Mouse (Mus musculus): ENCODE results near the gene Yap1. TPM values are rescaled to one million over a fixed set of nuclear protein-coding genes. Genes with fewer than 3 reads are reported as not detected.

Gene Yap1
- polyA plus RNA-seq, 1 experiment from 2014 or later = 8.7 TPM

DNA sequence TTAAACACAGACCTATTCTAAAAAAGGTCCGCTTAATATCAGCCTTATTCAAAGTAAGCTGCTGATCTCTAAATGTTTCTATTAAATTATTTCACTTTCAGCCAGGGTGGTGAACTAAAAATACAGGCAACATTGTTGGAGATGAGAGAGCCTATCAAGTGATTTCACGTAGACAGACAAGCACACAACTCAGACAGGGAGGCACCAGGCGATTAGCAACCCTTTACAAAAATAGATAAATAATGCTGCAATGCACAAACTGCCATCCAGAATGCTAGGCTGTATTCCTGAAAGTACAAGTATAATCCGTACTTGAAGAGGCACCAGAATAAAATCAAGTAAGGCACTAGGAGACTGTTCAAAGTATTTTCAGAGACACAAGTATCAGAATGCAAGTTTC is 20.1 kb downstream of the Yap1 start:
- no peaks in the 10 kb centered on the region for H3K4me1 ChIP-seq (ENCODE audit: control insufficient read depth, insufficient read depth, low read length)
- no peaks in the 10 kb centered on the region for H3K9me3 ChIP-seq (replicated peaks; ENCODE audit: control insufficient read depth, low read length)
- no peaks in the 10 kb centered on the region for H3K27me3 ChIP-seq (replicated peaks; ENCODE audit: control insufficient read depth, insufficient read depth, low read length)
- WGBS = 62% methylated on average over 4 of the region's 4 CpGs
- no peak for ATAC-seq
- no peak overlapping the region for H3K4me3 ChIP-seq (ENCODE audit: low read depth, low read length)
- no peaks in the 10 kb centered on the region for H3K36me3 ChIP-seq (ENCODE audit: control insufficient read depth, insufficient read depth, low read length)
- no peak overlapping the region for H3K4me2 ChIP-seq (ENCODE audit: low read length)
- H3K27ac ChIP-seq (ENCODE audit: low read depth, low read length) = no peak overlapping the region
- no peak overlapping the region for H3K9ac ChIP-seq (ENCODE audit: low read length)
- no peak for DNase-seq (ENCODE audit: low spot score)

GRCm38 (mm10) chr9:7983665-7984064 is 20.7 kb downstream of the Yap1 start:
- DNase-seq (ENCODE audit: low spot score) (no peak), ATAC-seq (no peak)
- H3K9ac ChIP-seq (ENCODE audit: low read length) = no peak overlapping the region
- no peaks in the 10 kb centered on the region for H3K9me3 ChIP-seq (replicated peaks; ENCODE audit: control insufficient read depth, low read length)
- no peak overlapping the region for H3K4me3 ChIP-seq (ENCODE audit: low read depth, low read length)
- no peaks in the 10 kb centered on the region for H3K27me3 ChIP-seq (replicated peaks; ENCODE audit: control insufficient read depth, insufficient read depth, low read length)
- H3K36me3 ChIP-seq (ENCODE audit: control insufficient read depth, insufficient read depth, low read length) = no peaks in the 10 kb centered on the region
- H3K4me2 ChIP-seq (ENCODE audit: low read length) = no peak overlapping the region
- WGBS = 8% methylated on average over 2 of the region's 2 CpGs
- no peak overlapping the region for H3K27ac ChIP-seq (ENCODE audit: low read depth, low read length)
- H3K4me1 ChIP-seq (ENCODE audit: control insufficient read depth, insufficient read depth, low read length) = no peaks in the 10 kb centered on the region

GRCm38 (mm10) chr9:7980162-7980561 is 24.2 kb downstream of the Yap1 start:
- no peak overlapping the region for H3K27ac ChIP-seq (ENCODE audit: low read depth, low read length)
- 88% methylated on average over 2 of the region's 2 CpGs for WGBS
- H3K4me3 ChIP-seq (ENCODE audit: low read depth, low read length) = no peak overlapping the region
- no peak overlapping the region for H3K9ac ChIP-seq (ENCODE audit: low read length)
- H3K4me1 ChIP-seq (ENCODE audit: control insufficient read depth, insufficient read depth, low read length) = no peaks in the 10 kb centered on the region
- H3K9me3 ChIP-seq (replicated peaks; ENCODE audit: control insufficient read depth, low read length) = no peaks in the 10 kb centered on the region
- H3K4me2 ChIP-seq (ENCODE audit: low read length) = no peak overlapping the region
- no peak for DNase-seq (ENCODE audit: low spot score)
- ATAC-seq = no peak
- no peaks in the 10 kb centered on the region for H3K36me3 ChIP-seq (ENCODE audit: control insufficient read depth, insufficient read depth, low read length)
- H3K27me3 ChIP-seq (replicated peaks; ENCODE audit: control insufficient read depth, insufficient read depth, low read length) = no peaks in the 10 kb centered on the region

DNA sequence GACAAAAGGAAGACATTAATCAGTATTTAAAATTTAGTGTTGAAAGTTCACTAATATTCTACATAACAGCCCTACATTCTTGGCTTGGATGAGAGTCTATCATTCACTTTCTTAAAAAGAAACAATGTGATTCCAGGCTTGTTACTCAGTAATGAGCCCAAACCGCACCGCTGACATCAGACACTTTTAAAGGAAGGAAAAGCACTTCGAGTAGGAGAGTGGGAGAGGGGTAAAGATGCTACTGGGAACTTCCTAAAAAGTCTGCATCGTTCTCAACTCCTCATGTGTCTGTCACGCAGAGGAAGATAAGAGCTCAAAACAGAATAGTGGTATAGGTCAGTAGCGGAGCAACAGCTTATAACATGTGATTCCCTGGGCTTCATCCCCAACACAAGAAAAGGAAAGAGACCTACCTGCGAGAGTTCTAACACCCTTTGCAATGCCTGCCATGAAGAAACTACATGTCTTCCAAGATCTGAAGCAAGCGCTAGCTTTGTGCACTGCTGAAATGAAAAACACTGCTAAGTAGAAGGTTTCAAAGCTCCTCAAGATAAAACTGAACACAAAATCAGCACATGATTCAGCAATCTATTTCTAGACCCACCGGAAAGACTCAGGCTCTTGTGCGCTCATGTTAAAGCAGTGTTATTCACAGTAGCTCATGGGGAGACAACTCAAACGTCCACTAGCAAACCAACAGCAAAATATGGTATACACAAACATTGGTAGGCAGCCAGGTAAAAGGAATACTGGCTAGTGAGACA is 25.1 kb downstream of the Yap1 start:
- ATAC-seq (no peak), DNase-seq (ENCODE audit: low spot score) (no peak)
- no peak overlapping the region for H3K9ac ChIP-seq (ENCODE audit: low read length)
- H3K36me3 ChIP-seq (ENCODE audit: control insufficient read depth, insufficient read depth, low read length) = no peaks in the 10 kb centered on the region
- H3K27ac ChIP-seq (ENCODE audit: low read depth, low read length) = no peak overlapping the region
- H3K9me3 ChIP-seq (replicated peaks; ENCODE audit: control insufficient read depth, low read length) = no peaks in the 10 kb centered on the region
- no peak overlapping the region for H3K4me3 ChIP-seq (ENCODE audit: low read depth, low read length)
- H3K27me3 ChIP-seq (replicated peaks; ENCODE audit: control insufficient read depth, insufficient read depth, low read length) = no peaks in the 10 kb centered on the region
- no peak overlapping the region for H3K4me2 ChIP-seq (ENCODE audit: low read length)
- H3K4me1 ChIP-seq (ENCODE audit: control insufficient read depth, insufficient read depth, low read length) = no peaks in the 10 kb centered on the region
- WGBS = 89% methylated on average over 11 of the region's 11 CpGs

DNA sequence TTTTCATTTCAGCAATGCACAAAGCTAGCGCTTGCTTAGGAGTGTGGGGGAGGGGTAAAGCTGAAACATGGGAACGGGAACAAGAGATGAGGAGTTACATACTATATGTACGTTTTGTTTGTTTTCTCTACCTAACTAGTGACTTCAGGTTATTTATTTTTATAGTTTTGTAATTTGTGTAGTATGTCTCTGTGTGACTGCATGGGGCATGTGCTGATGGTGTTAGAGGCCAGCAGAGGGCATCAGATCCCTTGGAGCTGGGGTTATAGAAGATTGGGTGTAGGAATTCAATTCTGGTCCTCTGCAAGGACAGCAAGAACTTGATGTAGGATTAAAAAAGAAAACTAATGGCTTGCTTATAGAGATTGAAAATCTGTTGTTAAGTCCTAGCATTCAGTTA is 25.9 kb downstream of the Yap1 start:
- DNase-seq (ENCODE audit: low spot score) (no peak), ATAC-seq (no peak)
- H3K4me1 ChIP-seq (ENCODE audit: control insufficient read depth, insufficient read depth, low read length) = no peaks in the 10 kb centered on the region
- no peak overlapping the region for H3K27ac ChIP-seq (ENCODE audit: low read depth, low read length)
- H3K9me3 ChIP-seq (replicated peaks; ENCODE audit: control insufficient read depth, low read length) = no peaks in the 10 kb centered on the region
- no peaks in the 10 kb centered on the region for H3K27me3 ChIP-seq (replicated peaks; ENCODE audit: control insufficient read depth, insufficient read depth, low read length)
- no peaks in the 10 kb centered on the region for H3K36me3 ChIP-seq (ENCODE audit: control insufficient read depth, insufficient read depth, low read length)
- no peak overlapping the region for H3K4me3 ChIP-seq (ENCODE audit: low read depth, low read length)
- WGBS = 90% methylated on average over 3 of the region's 3 CpGs
- H3K9ac ChIP-seq (ENCODE audit: low read length) = no peak overlapping the region
- no peak overlapping the region for H3K4me2 ChIP-seq (ENCODE audit: low read length)

DNA sequence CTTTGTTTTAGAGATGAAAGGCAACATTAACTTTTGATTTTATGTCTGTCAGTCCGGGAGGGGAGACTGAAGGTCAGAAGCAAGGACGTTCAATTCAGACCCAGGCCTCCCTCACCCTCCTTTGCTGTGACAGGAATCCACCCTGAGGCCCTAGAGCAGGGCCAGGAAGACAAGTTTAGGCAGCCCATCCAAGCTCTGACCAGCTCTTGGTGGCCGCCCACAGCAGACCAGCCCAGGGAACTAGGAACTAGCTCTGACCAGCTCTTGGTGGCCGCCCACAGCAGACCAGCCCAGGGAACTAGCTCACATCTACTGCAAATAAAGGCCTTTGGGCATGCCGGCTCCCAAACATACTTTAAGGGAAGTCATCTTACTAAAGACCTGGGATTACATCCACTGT is 26.8 kb downstream of the Yap1 start:
- Histone ChIP-seq H3K27ac (ENCODE audit: low read depth, low read length) (no peak overlapping the region), H3K9ac (ENCODE audit: low read length) (no peak overlapping the region), H3K9me3 (replicated peaks; ENCODE audit: control insufficient read depth, low read length) (no peaks in the 10 kb centered on the region), H3K36me3 (ENCODE audit: control insufficient read depth, insufficient read depth, low read length) (0 out of 2 replicates have a peak, but pooled peaks cover 2% of the 10 kb centered on the region), H3K4me2 (ENCODE audit: low read length) (no peak overlapping the region), H3K4me3 (ENCODE audit: low read depth, low read length) (no peak overlapping the region), H3K4me1 (ENCODE audit: control insufficient read depth, insufficient read depth, low read length) (no peaks in the 10 kb centered on the region), H3K27me3 (replicated peaks; ENCODE audit: control insufficient read depth, insufficient read depth, low read length) (no peaks in the 10 kb centered on the region)
- 96% methylated on average over 5 of the region's 5 CpGs for whole genome bisulfite sequencing
- no peak for ATAC-seq
- no peak for DNase-seq (ENCODE audit: low spot score)

DNA sequence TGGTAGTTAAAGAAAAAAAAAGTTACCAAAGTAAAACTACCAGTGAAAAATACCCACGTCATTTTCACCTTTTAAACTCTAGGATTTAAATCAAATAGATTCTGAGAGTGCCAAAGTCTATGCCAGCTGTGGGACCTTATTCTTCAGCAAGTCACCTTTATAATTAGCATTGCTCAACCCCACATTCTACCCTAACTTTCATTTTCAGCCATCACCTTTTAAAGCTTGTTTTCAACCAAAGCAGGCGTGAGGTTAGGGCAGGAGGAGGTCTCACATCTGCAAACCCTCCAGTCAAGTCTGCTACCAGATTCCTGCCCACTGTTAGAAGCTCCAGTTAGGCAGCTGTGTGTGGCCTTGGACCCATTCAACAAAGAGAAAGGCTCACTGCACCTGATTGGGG is 32.4 kb downstream of the Yap1 start:
- H3K9ac ChIP-seq (ENCODE audit: low read length) = no peak overlapping the region
- no peak for ATAC-seq
- WGBS = 77% methylated on average over 2 of the region's 2 CpGs
- no peak overlapping the region for H3K4me2 ChIP-seq (ENCODE audit: low read length)
- no peak for DNase-seq (ENCODE audit: low spot score)
- H3K36me3 ChIP-seq (ENCODE audit: control insufficient read depth, insufficient read depth, low read length) = 0 out of 2 replicates have a peak, but pooled peaks cover 2% of the 10 kb centered on the region
- no peaks in the 10 kb centered on the region for H3K27me3 ChIP-seq (replicated peaks; ENCODE audit: control insufficient read depth, insufficient read depth, low read length)
- H3K27ac ChIP-seq (ENCODE audit: low read depth, low read length) = no peak overlapping the region
- H3K4me3 ChIP-seq (ENCODE audit: low read depth, low read length) = no peak overlapping the region
- H3K4me1 ChIP-seq (ENCODE audit: control insufficient read depth, insufficient read depth, low read length) = no peaks in the 10 kb centered on the region
- H3K9me3 ChIP-seq (replicated peaks; ENCODE audit: control insufficient read depth, low read length) = no peaks in the 10 kb centered on the region

DNA sequence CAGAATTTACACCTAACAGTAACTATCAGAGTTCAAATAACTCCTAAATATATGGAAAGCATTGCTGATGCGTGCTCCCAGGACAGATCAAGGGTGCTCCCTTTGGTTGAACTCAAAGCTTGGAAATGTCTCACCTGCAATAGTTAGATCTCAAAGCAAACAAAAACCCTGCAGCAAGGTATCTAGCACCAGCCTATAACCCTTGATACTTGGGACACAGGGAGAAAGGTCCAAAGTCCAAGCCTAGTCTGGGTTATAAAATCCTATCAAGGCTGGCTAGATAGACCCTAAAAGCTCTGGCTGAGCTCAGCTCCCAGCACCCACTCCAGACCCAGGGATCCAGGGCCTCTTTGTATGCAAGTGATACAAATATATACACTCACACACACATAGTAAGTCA is 36.4 kb downstream of the Yap1 start:
- Histone ChIP-seq H3K9ac (ENCODE audit: low read length) (no peak overlapping the region), H3K4me1 (ENCODE audit: control insufficient read depth, insufficient read depth, low read length) (no peaks in the 10 kb centered on the region), H3K4me3 (ENCODE audit: low read depth, low read length) (no peak overlapping the region), H3K36me3 (ENCODE audit: control insufficient read depth, insufficient read depth, low read length) (0 out of 2 replicates have a peak, but pooled peaks cover 3% of the 10 kb centered on the region), H3K9me3 (replicated peaks; ENCODE audit: control insufficient read depth, low read length) (no peaks in the 10 kb centered on the region), H3K27me3 (replicated peaks; ENCODE audit: control insufficient read depth, insufficient read depth, low read length) (no peaks in the 10 kb centered on the region), H3K27ac (ENCODE audit: low read depth, low read length) (no peak overlapping the region), H3K4me2 (ENCODE audit: low read length) (no peak overlapping the region)
- DNase-seq (ENCODE audit: low spot score) (no peak), ATAC-seq (no peak)
- WGBS = 93% methylated on average over 1 of the region's 1 CpGs

DNA sequence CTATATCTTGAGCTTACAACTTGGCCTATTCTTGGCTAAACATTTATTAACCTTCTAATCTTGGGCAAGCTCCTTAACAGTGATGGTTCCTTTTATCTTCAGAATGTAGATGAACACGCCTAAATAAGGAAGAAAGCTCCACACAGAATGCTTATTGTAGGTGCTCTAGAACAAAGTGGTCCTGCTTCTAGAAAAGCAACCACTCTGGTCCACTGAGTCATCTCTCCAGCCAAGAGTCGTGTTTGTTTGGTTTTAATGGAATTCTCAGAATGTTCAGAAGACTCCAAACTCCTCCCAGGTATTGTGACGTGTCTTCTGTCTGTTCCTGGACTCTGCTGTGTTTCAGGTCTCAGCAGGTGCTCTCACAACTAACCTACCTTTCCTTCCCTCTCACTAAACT is 38.8 kb downstream of the Yap1 start:
- Histone ChIP-seq H3K4me2 (ENCODE audit: low read length) (no peak overlapping the region), H3K9me3 (replicated peaks; ENCODE audit: control insufficient read depth, low read length) (no peaks in the 10 kb centered on the region), H3K4me1 (ENCODE audit: control insufficient read depth, insufficient read depth, low read length) (peaks cover 17% of the 10 kb centered on the region), H3K4me3 (ENCODE audit: low read depth, low read length) (no peak overlapping the region), H3K36me3 (ENCODE audit: control insufficient read depth, insufficient read depth, low read length) (0 out of 2 replicates have a peak, but pooled peaks cover 3% of the 10 kb centered on the region), H3K27ac (ENCODE audit: low read depth, low read length) (no peak overlapping the region), H3K9ac (ENCODE audit: low read length) (no peak overlapping the region), H3K27me3 (replicated peaks; ENCODE audit: control insufficient read depth, insufficient read depth, low read length) (no peaks in the 10 kb centered on the region)
- ATAC-seq (no peak), DNase-seq (ENCODE audit: low spot score) (no peak)
- 89% methylated on average over 3 of the region's 3 CpGs for WGBS

Measured in forebrain, embryonic 14.5 days (tissue).